Mouse (Mus musculus): Measurements from ENCODE around the gene March10.
A peak's percentile ranks its signal among the peaks of the same experiment; 100 is the strongest.

Gene March10

DNA sequence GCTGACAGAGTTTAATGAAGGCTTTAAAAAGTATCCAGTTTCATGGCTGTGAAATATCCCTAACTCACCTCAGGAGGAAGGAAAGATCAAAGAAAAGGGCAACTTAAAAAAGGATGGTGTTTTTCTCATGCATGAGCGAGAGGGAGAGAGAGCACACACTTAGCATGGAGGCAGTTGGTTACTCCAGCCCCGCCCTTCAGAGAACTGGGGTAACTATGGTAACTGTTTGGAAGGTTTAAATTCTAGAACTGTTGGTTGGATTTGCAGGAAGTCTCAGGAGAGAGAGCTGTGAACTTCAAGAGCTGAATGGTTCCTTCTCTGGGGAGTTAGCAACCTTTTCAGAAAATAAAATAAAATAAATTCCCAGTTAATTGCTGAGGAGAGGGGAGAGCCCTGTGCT, 67.9 kb downstream of the March10 start:
- DNase-seq = no peak

GRCm38 (mm10) chr11:105385266-105385665, 71.3 kb downstream of the March10 start:
- DNase-seq = no peak

DNA sequence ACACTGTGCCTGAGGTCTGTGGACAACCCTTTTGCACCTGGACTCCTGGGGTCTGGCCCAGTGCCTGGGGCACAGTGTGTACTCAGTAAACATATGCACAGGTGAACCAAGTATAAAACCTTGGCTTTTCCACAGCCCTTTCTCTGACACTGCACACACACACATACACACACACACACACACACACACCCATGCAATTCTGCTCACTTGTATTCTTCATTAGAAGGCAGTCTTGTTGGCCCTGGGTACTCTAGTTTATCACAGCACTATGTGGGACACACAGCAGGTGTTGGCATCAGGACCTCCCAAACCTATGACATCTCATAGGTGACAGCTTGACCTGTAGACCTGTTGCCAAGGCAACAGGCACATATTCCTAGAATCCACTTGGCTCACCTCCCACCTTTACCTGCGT, 80.7 kb downstream of the March10 start:
- DNase-seq = peak; percentile 43

DNA sequence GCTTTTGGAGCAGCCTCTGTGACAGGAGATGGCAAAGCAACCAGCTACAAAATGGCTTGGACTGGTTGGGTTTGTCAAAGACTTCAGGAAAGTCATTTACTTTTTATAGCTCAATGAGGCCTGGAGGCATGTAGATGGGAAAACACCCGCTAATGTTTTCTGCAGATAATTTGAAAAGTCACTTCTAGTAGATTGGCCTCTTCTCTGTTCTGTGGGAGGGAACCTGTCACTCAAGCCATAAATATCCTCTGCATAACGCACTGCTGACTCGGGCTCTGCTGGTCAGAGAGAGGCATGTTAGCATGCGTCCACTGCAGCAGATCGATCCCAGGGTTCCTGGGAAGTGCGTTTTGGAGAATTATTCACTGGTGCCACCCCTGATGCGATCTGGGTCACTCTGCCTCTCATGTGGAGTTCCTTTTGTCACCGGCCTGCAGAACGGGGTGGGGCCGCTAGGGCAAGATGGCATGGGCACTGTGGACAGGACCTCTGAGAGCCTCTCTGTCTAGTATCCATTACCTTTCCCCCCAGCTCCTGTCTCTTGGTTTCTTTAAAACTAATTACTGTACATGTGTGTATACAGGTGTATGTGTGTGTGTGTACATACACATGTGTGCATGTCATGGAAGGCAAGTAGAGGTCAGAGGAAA, 81.9 kb downstream of the March10 start:
- no peak for DNase-seq

- DNase-seq = no peak
Observed at GRCm38 (mm10) chr11:105373881-105374280, 82.7 kb downstream of the March10 start.

GRCm38 (mm10) chr11:105371818-105372217, 84.7 kb downstream of the March10 start:
- no peak for DNase-seq

- DNase-seq = no peak
Observed at GRCm38 (mm10) chr11:105369526-105370386, 86.8 kb downstream of the March10 start.

DNA sequence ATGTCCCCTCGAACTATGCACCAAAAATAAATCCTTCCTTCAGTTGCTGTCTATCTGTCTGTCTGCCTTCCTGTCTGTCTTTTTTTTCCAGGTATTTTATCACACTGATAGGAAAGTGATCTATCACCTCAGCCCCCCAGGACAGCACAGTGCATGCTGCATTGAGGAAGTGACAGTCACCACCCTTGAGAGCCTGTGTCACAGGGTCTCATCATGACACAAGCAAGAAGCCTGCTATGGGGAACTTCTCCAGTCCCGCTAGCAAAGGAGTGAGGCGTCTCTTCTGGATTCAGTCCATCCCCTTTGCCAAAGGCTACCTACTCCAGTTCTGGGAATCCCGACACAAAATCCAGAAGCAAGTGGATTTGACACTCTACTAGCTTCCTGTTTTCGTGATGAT, 87.7 kb downstream of the March10 start:
- no peak for DNase-seq

- no peak for DNase-seq
Observed at GRCm38 (mm10) chr11:105367163-105367562, 89.4 kb downstream of the March10 start.

DNA sequence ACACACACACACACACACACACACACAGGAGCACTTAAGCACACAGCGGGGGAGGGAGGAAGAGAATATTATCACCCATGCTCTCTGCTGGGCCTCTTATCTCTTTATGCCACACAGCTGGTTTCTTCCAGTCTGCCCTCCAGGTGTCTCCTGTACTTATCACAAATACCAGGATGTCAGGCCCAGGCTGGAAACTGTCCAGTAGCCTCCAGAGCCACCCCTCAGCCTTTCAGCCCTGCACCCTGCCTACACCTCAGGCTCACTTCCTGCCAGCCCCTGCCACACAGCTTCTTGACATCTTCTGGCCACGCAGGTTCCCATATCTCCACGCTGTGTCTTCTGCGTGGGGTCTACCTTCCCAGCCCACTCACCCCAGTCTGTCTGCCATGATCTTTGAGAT, 90.5 kb downstream of the March10 start:
- no peak for DNase-seq

- no peak for DNase-seq
Observed at GRCm38 (mm10) chr11:105365611-105366010, 90.9 kb downstream of the March10 start.

- DNase-seq = peak; percentile 22
Observed at GRCm38 (mm10) chr11:105364386-105365065, 92.0 kb downstream of the March10 start.

DNA sequence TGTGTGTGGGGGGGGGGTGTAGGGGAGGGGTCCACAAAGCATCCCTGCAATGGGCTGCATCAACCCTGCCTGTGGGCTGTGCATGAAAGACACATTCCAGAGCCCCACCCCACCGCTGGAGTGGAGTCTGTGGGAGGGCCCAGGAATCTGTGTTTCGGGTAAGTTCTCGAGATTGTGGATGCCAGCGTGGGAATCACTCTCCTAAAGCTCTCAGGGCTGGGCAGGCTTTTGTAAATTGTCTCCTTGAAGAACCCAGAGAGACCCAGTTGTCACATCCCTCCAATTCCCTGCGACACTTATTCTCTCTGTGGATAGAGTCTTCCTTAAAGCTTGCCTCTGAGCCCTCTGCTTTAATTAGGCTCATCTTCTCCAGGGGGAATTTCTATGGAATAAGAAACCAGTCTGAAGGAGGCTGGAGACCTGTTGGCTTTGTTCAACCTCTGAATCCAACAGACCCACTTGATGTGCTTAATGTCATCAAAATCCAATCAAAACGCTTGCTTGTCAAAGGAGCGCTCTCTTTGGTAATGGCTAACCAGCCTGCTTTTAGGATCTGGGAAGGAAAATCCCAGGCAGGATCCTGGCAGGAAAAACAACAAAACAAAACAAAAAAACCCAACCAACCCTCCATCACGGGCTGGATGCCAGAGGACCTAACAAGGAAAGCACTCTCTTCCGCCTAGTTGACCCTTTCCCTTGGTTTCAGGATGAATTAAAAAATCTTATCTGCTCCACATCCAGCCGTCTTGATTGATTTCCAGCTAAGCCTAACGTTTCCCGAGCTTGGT, 92.7 kb downstream of the March10 start:
- DNase-seq = no peak

GRCm38 (mm10) chr11:105362946-105363597, 93.5 kb downstream of the March10 start:
- DNase-seq = peak; percentile 54

DNA sequence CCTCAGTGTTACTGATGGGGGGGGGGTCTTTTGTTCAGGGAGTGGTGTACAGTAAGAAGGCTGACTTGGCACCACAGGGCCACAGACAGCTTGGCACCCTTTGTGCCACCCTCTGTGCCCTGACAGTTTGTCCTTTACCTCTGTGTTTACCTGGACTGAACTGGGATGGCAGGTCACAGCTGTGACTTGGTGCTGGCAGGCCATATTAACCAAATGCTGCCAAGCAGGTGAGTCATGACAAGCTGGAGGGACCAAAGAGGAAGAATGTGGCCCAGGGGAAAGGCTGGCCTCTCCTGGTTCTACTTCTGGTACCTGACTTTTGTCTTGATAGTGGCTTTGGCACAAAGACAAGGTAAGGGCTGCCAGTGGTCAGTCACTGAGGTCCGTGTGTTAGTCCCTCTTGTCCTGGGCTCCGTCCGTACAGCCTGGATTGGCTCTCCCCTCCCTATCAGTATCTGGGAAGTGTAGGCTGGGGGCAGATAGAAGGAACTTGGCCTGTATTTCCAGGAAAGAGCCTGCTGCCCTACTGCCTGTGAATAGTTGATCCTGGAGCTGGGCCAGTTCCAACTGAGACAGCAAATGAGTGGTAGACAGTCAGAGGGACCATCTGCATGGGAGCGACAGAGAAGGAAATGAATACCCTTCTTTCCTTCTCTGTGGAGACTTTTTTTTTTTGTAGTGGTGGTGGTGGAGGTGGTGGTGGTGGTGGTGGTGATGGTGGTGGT, 94.3 kb downstream of the March10 start:
- peak; percentile 36 for DNase-seq

- no peak for DNase-seq
Observed at GRCm38 (mm10) chr11:105356301-105356700, 100.2 kb downstream of the March10 start.

DNA sequence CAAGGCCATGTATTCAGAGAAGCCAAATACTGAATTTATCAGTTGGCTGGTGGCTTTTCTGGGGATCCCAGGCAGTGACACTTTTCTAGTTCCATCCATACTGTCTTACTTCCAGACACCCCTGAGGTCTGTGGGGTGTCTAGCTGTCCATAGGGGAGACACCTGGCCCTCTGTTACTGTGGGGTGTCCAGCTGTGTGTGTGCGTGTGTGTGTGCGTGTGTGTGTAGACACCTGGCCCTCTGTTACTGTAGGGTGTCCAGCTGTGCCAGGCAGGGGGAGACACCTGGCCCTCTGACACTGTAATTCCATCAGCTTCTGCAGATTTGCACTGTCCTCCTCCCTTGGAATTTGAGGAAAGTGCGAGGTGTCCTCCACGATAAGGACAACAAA, 102.6 kb downstream of the March10 start:
- no peak for DNase-seq

DNA sequence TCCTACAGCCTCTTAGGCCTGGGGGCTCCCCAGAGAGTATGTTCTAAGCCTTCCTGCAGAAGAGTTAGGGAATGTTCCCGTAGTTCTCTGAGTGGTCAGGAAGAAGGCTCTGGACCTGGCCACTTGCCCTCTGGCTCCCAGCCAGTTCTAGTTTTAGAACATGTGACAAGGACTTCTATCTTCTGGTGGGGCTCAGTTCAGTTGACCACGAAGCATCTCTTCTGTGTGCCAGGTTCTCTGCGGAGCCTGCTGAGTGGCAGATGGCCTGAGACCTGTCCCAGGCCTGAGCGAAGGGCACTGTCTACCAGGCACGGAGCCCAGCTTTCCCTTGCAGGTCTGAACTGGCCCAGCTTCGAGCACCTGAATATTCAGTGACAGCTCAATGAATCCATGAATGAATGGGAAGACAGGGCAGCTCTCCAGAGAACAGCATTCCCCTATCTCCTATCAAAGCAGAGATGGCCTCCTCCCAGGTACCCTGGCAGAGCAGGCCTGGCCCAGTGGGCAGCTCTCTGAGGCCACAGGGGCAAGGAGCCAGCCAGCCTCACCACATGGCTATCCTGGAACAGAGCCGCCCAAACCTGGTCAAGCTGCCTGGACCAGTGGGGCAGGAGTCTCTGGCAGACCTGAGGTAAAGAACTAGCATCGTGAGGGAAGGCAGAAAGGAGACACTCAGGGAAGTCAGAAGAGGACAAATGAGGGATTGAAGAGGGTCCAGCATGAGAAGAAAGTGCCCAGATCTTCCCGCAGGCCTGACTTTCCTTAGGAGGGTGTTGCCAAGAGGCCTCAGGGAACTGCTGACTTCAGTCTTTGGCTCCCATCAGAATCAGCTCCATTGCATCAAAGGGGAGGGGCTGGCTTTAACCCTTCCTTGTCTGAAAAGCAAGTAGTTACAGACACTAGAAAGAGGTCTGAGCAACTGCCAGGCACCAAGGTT, 103.3 kb downstream of the March10 start:
- DNase-seq = peak; percentile 100

GRCm38 (mm10) chr11:105352152-105352551, 104.4 kb downstream of the March10 start:
- peak; percentile 27 for DNase-seq

DNA sequence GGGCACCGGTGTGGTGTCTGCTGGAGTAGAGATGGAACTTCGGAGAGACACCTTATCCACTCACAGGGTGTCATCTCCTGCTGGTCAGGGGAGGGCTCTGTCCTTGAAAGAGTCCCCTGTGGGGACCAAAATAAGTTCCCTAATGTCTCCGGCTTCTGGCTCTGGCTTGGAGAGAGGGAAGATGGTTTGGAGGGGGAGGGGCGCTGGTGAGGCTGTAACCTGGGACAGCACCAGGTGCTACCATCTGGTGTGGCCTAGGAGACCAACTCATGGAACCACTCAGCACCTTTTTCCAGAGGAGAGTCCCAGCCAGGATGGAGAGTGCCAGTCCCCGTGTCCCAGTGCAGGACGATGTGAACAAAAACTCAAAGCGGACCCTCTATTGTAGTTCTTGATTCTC, 105.9 kb downstream of the March10 start:
- DNase-seq = peak; percentile 38

Measured in cerebellum, adult 9-11 months (tissue).